Mouse (Mus musculus) hindbrain, embryonic 11.5 days (tissue): ENCODE measurements around the gene Oxt. TPM values are rescaled to one million over a fixed set of nuclear protein-coding genes. Genes with fewer than 3 reads are reported as not detected.

Source experiments
- ATAC-seq: fragments of 200-750 bp; cut with Nextera tagmentation; 2 replicates; pipeline ENCODE4 v1.8.0; 2017; ENCODE audit warnings: mild to moderate bottlenecking, moderate TSS enrichment, moderate library complexity; ENCODE audit not compliant: low FRiP score
- DNase-seq: peaks from one replicate; pipeline ENCODE4 v3.0.0-alpha.2; 2015; ENCODE audit warnings: low spot score
- H3K27ac ChIP-seq: fragments of 300-500 bp; sonication (generic); 2 replicates; pipeline ENCODE4 v1.5.1; 2014; ENCODE audit warnings: mild to moderate bottlenecking, low read depth, low read length
- H3K27me3 ChIP-seq: fragments of 300-500 bp; sonication (generic); 2 replicates; pipeline ENCODE4 v1.6.1; 2014; ENCODE audit warnings: mild to moderate bottlenecking, low read length, moderate library complexity, mixed read lengths; ENCODE audit not compliant: control insufficient read depth, insufficient read depth
- H3K36me3 ChIP-seq: fragments of 300-500 bp; sonication (generic); 2 replicates; pipeline ENCODE4 v1.6.1; 2014; ENCODE audit warnings: mild to moderate bottlenecking, low read length, moderate library complexity, mixed read lengths; ENCODE audit not compliant: control insufficient read depth, insufficient read depth
- H3K4me1 ChIP-seq: fragments of 300-500 bp; sonication (generic); replicated peaks from 2 replicates; pipeline ENCODE4 v1.6.1; 2014; ENCODE audit warnings: low read length, mixed read lengths; ENCODE audit not compliant: control insufficient read depth, insufficient read depth
- H3K4me2 ChIP-seq: fragments of 300-500 bp; sonication (generic); replicated peaks from 2 replicates; pipeline ENCODE4 v1.6.1; 2014; ENCODE audit warnings: mild to moderate bottlenecking, low read depth, low read length
- H3K4me3 ChIP-seq: fragments of 300-500 bp; sonication (generic); 2 replicates; pipeline ENCODE4 v1.5.1; 2014; ENCODE audit warnings: low read depth, low read length
- H3K9ac ChIP-seq: fragments of 300-500 bp; sonication (generic); 2 replicates; pipeline ENCODE4 v1.6.1; 2014; ENCODE audit warnings: low read depth, low read length
- H3K9me3 ChIP-seq: fragments of 300-500 bp; sonication (generic); 2 replicates; pipeline ENCODE4 v1.6.1; 2016; ENCODE audit warnings: low read length; ENCODE audit not compliant: control insufficient read depth
- WGBS: fragments of 180-500 bp; shearing (Covaris S2); extraction: QIAGEN DNeasy Blood & Tissue Kit; methylation state at CpG from one replicate; pipeline ENCODE4 v1.1.7; 2014; 5-methylcytosine and 5-hydroxymethylcytosine counted together
- polyA plus RNA-seq: library from polyadenylated mRNA; unstranded; fragments of >200 nt; fragmentation: Nextera tagmentation; extraction: Ambion mirVana; gene quantifications from 2 replicates; pipeline ENCODE4 v1.2.1, GENCODE M21; 2014

Gene Oxt
- not detected in 2 replicates for polyA plus RNA-seq

DNA sequence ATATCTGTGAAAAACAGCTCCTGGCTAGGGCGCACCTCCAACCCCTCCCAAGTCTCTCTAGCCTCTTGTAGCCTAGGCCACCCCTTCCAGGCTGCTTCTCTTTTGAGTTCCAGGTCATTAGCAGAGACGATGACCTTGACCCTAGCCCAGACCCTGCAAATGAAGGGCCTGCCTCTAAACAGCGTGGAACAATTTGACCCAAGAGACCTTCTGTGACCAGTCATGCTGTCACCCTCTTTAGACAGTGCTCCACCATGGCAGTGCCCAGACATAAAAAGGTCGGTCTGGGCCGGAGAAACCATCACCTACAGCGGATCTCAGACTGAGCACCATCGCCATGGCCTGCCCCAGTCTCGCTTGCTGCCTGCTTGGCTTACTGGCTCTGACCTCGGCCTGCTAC, at the start of gene Oxt:
Gene Oxt (plus strand): TSS at position 301 of the 400 bp plus-strand sequence.
- Histone ChIP-seq H3K27me3 (peaks cover 61% of the 10 kb centered on the region), H3K36me3 (no peaks in the 10 kb centered on the region), H3K4me2 (peak within 1 kb of the TSS; percentile 23), H3K9ac (no peak within 1 kb of the TSS), H3K4me1 (peaks cover 17% of the 10 kb centered on the region), H3K4me3 (peak within 1 kb of the TSS; percentile 21; the same call in 1 of the 2 replicates), H3K27ac (no peak within 1 kb of the TSS), H3K9me3 (no peaks in the 10 kb centered on the region)
- DNase-seq: peak; percentile 15
- 40% methylated on average over 9 of the region's 9 CpGs for WGBS
- no peak for ATAC-seq

DNA sequence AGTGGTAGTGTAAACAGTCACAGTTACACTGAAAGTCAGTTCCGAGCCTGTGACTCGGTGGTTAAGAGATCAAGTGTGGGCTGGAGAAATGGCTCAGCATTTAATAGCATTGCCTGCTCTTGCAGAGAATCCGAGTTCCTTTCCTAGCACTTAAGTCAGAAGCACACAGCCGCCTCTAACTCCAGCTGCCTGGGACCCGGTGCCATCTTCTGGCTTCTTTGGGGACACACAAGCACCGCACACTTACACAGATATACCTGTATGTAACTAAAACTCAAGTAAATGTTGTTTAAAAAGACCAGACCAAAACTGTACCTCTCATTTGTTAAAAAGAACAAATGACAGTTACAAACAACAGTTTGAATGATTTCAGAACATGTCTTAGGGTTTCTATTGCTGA, 47.5 kb upstream of the Oxt start:
- Histone ChIP-seq H3K4me1 (no peaks in the 10 kb centered on the region), H3K9ac (no peak overlapping the region), H3K27me3 (no peaks in the 10 kb centered on the region), H3K9me3 (no peaks in the 10 kb centered on the region), H3K4me3 (no peak overlapping the region), H3K36me3 (peaks cover 3% of the 10 kb centered on the region; the same call in 1 of the 2 replicates), H3K27ac (no peak overlapping the region), H3K4me2 (no peak overlapping the region)
- ATAC-seq (no peak), DNase-seq (no peak)
- 94% methylated on average over 6 of the region's 6 CpGs for WGBS

DNA sequence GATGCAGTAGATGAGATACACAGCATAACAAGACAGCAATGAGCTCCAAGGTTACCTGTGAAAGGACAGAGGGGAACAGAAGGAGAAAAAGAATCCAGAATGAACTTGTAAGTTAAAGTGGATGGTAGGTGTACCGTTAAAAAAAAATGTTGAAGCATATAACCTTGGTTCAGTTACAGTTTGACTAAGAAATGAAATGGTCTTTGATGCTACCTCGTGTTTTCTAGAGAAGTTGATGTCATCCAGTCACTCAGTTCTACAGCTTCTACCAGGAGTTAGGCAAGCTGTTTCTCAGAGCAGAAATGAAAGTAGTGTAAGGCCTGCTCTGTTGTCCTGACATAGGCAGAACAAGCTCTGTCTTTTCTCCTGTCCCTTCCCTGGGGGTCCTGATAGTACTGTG, 46.7 kb upstream of the Oxt start:
- Histone ChIP-seq H3K27ac (no peak overlapping the region), H3K9ac (no peak overlapping the region), H3K27me3 (no peaks in the 10 kb centered on the region), H3K4me2 (no peak overlapping the region), H3K36me3 (peaks cover 3% of the 10 kb centered on the region; the same call in 1 of the 2 replicates), H3K4me3 (no peak overlapping the region), H3K9me3 (no peaks in the 10 kb centered on the region), H3K4me1 (no peaks in the 10 kb centered on the region)
- WGBS: 92% methylated on average over 2 of the region's 2 CpGs
- no peak for ATAC-seq
- no peak for DNase-seq

DNA sequence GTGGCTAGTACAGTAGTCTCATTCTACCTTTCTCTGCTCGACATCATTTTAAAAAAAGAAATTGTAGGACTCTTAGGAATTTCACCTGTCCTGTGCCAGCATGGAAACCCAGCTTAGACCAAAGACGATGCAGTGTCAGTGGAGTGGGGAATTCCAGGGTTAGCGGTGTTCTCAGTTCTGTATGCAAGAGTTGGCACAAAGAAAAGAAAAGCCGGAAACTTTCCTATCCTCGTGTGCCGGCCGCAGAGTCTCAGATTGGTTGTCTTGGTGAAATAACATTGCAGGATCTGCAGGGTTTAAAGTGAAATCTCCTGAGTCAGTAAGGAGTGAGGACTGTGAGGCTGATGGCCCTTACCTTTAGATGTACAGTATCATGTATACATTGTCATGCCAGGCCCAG, 46.0 kb upstream of the Oxt start:
- Histone ChIP-seq H3K27me3 (no peaks in the 10 kb centered on the region), H3K36me3 (peaks cover 3% of the 10 kb centered on the region; the same call in 1 of the 2 replicates), H3K4me3 (no peak overlapping the region), H3K4me2 (no peak overlapping the region), H3K27ac (no peak overlapping the region), H3K4me1 (no peaks in the 10 kb centered on the region), H3K9me3 (no peaks in the 10 kb centered on the region), H3K9ac (no peak overlapping the region)
- no peak for ATAC-seq
- WGBS: 90% methylated on average over 7 of the region's 7 CpGs
- no peak for DNase-seq

DNA sequence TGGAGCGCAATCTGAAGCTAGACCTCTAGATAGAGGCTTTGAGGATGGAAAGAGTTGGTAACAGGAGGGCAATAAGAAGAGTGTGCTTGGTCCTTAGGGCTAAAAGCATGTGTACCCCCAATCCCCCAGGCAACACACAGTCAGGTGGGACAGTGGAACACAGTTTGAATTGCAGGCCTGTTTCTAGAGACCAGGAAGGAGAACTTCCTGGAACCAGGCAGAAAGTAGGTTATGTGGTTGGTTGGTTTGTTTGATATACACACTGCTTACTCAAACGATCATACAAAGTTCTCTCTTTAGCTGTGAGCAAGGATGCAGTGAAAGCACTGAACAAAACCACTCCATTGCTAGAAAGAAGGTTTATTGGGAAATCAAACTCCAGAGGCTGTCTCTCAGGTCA, 43.8 kb upstream of the Oxt start:
- DNase-seq (no peak), ATAC-seq (no peak)
- Histone ChIP-seq H3K36me3 (peaks cover 3% of the 10 kb centered on the region; the same call in 1 of the 2 replicates), H3K9me3 (no peaks in the 10 kb centered on the region), H3K27me3 (no peaks in the 10 kb centered on the region), H3K4me3 (no peak overlapping the region), H3K27ac (no peak overlapping the region), H3K4me2 (no peak overlapping the region), H3K9ac (no peak overlapping the region), H3K4me1 (no peaks in the 10 kb centered on the region)
- WGBS: 91% methylated on average over 2 of the region's 2 CpGs

DNA sequence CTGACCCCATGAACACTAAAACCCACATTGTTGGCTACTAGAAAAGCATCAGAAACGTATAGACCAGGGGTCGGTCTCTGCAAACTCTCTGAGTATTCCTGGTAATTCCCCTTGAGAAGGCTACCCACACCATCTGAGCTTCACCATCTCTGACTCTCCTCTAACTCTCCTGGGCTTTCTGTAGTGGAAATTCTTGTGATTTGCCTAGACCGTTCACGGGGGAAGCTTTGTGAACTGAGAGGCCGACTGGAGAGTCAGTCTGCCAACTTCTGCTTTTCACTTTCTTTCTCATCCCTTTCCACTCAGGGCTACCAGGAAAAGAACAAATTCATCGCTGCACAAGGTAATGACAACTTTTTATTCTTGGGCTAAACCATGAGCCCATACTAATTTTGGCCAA, 41.0 kb upstream of the Oxt start:
- no peaks in the 10 kb centered on the region for H3K4me1 ChIP-seq
- no peak for ATAC-seq
- DNase-seq: no peak
- no peak overlapping the region for H3K4me3 ChIP-seq
- 94% methylated on average over 6 of the region's 6 CpGs for WGBS
- no peaks in the 10 kb centered on the region for H3K9me3 ChIP-seq
- no peak overlapping the region for H3K4me2 ChIP-seq
- no peak overlapping the region for H3K27ac ChIP-seq
- no peak overlapping the region for H3K9ac ChIP-seq
- peaks cover 3% of the 10 kb centered on the region; the same call in 1 of the 2 replicates for H3K36me3 ChIP-seq
- no peaks in the 10 kb centered on the region for H3K27me3 ChIP-seq

DNA sequence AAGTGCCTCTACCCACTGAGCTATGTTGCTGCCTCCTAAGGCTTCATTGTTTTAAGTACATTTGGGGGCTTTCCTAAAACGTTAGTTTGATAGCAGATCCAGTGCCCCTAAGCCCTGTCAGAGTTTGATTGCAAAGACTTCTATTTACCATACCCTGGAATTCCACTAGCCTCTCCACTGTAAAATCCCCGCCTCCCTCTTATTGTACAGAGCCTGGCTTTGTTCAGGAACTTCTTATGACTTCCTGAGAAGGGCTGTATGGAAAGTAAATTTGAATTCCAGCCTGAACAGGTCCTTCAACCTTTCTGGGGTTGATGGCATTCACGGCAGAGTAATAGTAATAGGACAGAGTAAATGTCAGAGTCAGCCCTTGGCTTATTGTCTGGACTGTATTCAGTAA, 39.1 kb upstream of the Oxt start:
- DNase-seq (no peak), ATAC-seq (no peak)
- Histone ChIP-seq H3K4me2 (no peak overlapping the region), H3K4me1 (no peaks in the 10 kb centered on the region), H3K27ac (no peak overlapping the region), H3K9me3 (no peaks in the 10 kb centered on the region), H3K27me3 (no peaks in the 10 kb centered on the region), H3K36me3 (peaks cover 2% of the 10 kb centered on the region; the same call in 1 of the 2 replicates), H3K9ac (no peak overlapping the region), H3K4me3 (no peak overlapping the region)
- WGBS: 80% methylated on average over 3 of the region's 3 CpGs

DNA sequence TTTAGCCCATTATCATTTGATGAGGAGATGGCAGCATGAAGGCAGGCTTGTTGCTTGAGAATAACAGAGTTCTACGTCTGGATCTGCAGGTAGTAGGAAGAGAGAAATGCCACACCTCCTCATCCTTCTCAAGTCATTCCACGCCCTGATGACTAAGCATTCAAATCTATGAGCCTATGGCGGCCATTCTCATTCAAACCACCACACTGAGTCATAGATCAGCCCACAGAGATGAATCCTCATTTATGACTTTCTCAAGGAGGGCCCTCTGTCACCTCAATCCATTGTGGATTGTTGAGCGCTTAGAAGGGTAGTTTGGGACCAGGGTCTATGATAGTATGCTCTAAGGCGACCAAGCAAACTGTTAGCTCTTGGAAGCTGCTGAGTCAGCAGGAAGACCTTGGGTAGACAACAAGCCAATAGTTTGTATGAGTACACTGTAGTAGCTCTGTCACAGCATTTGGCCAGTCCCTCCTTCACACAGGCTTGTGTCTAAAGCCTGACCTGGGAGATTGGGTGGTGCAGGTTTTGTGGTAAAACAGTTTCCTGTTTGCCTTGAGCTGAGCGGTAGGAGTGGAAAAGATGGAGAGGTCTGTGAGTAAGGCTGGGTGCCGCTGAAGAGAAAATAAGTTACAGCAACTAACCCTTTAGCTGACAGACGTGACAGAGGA, 37.0 kb upstream of the Oxt start:
- H3K4me2 ChIP-seq: no peak overlapping the region
- no peak overlapping the region for H3K9ac ChIP-seq
- ATAC-seq (no peak), DNase-seq (no peak)
- no peaks in the 10 kb centered on the region for H3K4me1 ChIP-seq
- H3K4me3 ChIP-seq: no peak overlapping the region
- H3K27me3 ChIP-seq: no peaks in the 10 kb centered on the region
- 87% methylated on average over 8 of the region's 8 CpGs for WGBS
- H3K27ac ChIP-seq: no peak overlapping the region
- H3K9me3 ChIP-seq: no peaks in the 10 kb centered on the region
- H3K36me3 ChIP-seq: peaks cover 6% of the 10 kb centered on the region; the same call in 1 of the 2 replicates

DNA sequence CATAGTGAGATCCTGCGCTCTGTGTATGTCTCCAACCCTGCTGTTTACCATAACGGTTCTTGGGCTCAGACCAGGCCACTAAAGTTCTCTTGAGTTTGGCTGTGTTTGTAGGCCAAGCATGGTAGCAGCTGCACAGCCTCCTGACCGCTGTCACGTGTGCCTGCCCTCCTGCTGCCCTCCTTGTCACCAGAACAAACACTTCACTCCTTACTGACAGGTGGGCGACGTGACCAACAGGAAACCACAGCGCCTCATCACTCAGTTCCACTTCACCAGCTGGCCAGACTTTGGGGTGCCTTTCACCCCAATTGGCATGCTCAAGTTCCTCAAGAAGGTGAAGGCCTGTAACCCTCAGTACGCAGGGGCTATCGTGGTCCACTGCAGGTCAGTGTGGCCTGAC, 35.7 kb upstream of the Oxt start:
- Histone ChIP-seq H3K4me1 (no peaks in the 10 kb centered on the region), H3K27me3 (no peaks in the 10 kb centered on the region), H3K4me2 (no peak overlapping the region), H3K9me3 (no peaks in the 10 kb centered on the region), H3K9ac (no peak overlapping the region), H3K4me3 (no peak overlapping the region), H3K27ac (no peak overlapping the region), H3K36me3 (peaks cover 12% of the 10 kb centered on the region)
- 88% methylated on average over 9 of the region's 9 CpGs for WGBS
- ATAC-seq (no peak), DNase-seq (no peak)
